Mouse (Mus musculus): ENCODE results near the gene Rapgef4.

GRCm38 (mm10) chr2:72114148-72114559 lies 133.1 kb downstream of the Rapgef4 start:
- TF ChIP-seq CTCF (IDR thresholded peaks at IDR 0.05; ENCODE audit: low read depth) (no peak), EP300 (optimal IDR thresholded peaks at IDR 0.05) (no peak)

Data from stomach, postnatal 0 days (tissue).